Mouse (Mus musculus) lung, adult 2 months (tissue): ENCODE measurements around the gene Pgp. TPM values are rescaled to one million over a fixed set of nuclear protein-coding genes. Genes with fewer than 3 reads are reported as not detected.

Experiments
- DNase-seq: peaks from one replicate; pipeline ENCODE4 v3.0.0; 2022
- H3K4me1 ChIP-seq: fragments of 200-500 bp; 2 replicates; pipeline ENCODE4 v1.6.1; 2011; ENCODE audit warnings: low read length; ENCODE audit not compliant: control insufficient read depth, insufficient read depth
- H3K4me3 ChIP-seq: fragments of 200-500 bp; replicated peaks from 2 replicates; pipeline ENCODE3; 2011; ENCODE audit warnings: low read depth, mild to moderate bottlenecking, control low read depth, low read length; ENCODE audit errors: extremely low read depth
- CTCF ChIP-seq: fragments of 200-500 bp; IDR thresholded peaks from 2 replicates; pipeline ENCODE4 v1.5.1; 2011; ENCODE audit warnings: mild to moderate bottlenecking, low read length, control low read depth; ENCODE audit not compliant: insufficient read depth
- POLR2A ChIP-seq: fragments of 200-500 bp; IDR thresholded peaks from 2 replicates; pipeline ENCODE4 v1.6.1; 2011; ENCODE audit warnings: low read depth, mild to moderate bottlenecking, control low read depth, low read length, borderline replicate concordance; ENCODE audit errors: extremely low read depth
- WGBS: fragments of 180-500 bp; shearing (Covaris S2); methylation state at CpG from one replicate; pipeline ENCODE4 v1.1.7; 2018; 5-methylcytosine and 5-hydroxymethylcytosine counted together
- polyA plus RNA-seq: library from polyadenylated mRNA; depleted of rRNA; stranded (reverse); fragments of >200 nt; gene quantifications from 2 replicates; pipeline ENCODE4 v1.2.3, GENCODE M21; 2012

Pgp gene
- polyA plus RNA-seq, 1 experiment: 39.5 TPM

DNA sequence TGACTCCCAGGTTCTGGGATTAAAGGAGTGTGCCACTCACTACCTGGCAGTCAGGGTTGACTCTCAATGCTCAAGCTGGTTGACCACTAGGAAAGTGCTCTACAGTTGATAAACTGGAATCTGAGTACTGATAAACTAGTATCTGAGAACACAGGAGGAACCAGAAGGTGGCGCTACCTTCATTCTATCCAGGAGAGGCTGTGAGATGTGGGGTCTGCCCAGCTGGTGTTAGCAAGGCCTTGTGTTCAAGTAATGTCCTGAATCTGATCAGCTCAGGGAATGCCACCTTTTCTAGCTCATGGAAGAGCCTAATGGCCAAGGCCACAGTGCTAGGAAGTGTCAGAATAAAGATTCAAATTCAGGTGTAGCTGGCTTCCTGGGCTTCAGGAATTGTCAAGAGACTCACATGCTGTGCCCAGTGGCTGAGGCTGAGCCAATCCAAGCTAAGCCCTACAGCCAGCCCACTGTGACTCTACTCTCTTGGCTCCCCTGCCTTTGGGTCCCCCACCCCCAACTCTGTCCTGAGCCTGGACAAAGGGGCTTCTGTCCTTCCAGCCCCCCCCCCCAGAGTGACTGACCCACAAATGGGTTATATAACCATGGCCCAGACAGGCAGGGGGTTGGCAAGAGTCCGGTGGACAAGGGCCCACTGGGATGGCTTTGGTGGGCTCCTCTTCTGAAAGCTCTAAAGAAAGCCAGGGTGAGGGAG, 24.6 kb downstream of the Pgp start:
- TF ChIP-seq POLR2A: no peak
- TF ChIP-seq CTCF: peak; percentile 64
- peak; percentile 29 for DNase-seq
- WGBS: 34% methylated on average over 2 of the region's 2 CpGs
- Histone ChIP-seq H3K4me1 (no peaks in the 10 kb centered on the region), H3K4me3 (no peak overlapping the region)

- DNase-seq: no peak
- WGBS: 78% methylated on average over 3 of the region's 3 CpGs
- no peaks in the 10 kb centered on the region for H3K4me1 ChIP-seq
- no peak overlapping the region for H3K4me3 ChIP-seq
- TF ChIP-seq CTCF: no peak
- no peak for TF ChIP-seq POLR2A
Measured at GRCm38 (mm10) chr17:24495443-24495842, 25.3 kb downstream of the Pgp start.

GRCm38 (mm10) chr17:24496026-24496425, 25.8 kb downstream of the Pgp start:
- TF ChIP-seq CTCF (no peak), POLR2A (no peak)
- no peak for DNase-seq
- WGBS: 59% methylated on average over 1 of the region's 1 CpGs
- no peak overlapping the region for H3K4me3 ChIP-seq
- H3K4me1 ChIP-seq: no peaks in the 10 kb centered on the region

DNA sequence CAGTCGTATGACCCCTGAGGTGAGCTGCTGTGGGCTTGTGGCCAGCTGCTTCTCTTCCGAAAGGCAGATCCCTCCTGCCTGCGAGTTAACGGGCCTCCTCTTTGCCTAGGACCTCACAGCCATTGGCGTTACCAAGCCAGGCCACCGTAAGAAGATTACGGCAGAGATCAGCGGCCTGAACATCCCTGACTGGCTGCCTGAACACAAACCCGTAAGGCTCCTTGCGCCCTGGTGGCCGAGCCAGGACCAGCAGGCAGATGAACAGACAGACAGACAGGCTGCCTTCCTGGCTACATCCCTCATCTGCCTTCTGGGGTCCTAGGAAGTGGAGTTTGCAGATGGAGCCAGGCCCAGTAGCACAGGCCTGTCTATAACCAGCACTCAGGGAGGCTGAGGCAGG, 32.0 kb downstream of the Pgp start:
- DNase-seq: no peak
- Histone ChIP-seq H3K4me3 (no peak overlapping the region), H3K4me1 (no peaks in the 10 kb centered on the region)
- 49% methylated on average over 11 of the region's 11 CpGs for WGBS
- TF ChIP-seq CTCF: no peak
- no peak for TF ChIP-seq POLR2A

GRCm38 (mm10) chr17:24504085-24504484, 33.9 kb downstream of the Pgp start:
- no peak for DNase-seq
- Histone ChIP-seq H3K4me3 (no peak overlapping the region), H3K4me1 (no peaks in the 10 kb centered on the region)
- 80% methylated on average over 10 of the region's 10 CpGs for WGBS
- TF ChIP-seq CTCF (no peak), POLR2A (no peak)

DNA sequence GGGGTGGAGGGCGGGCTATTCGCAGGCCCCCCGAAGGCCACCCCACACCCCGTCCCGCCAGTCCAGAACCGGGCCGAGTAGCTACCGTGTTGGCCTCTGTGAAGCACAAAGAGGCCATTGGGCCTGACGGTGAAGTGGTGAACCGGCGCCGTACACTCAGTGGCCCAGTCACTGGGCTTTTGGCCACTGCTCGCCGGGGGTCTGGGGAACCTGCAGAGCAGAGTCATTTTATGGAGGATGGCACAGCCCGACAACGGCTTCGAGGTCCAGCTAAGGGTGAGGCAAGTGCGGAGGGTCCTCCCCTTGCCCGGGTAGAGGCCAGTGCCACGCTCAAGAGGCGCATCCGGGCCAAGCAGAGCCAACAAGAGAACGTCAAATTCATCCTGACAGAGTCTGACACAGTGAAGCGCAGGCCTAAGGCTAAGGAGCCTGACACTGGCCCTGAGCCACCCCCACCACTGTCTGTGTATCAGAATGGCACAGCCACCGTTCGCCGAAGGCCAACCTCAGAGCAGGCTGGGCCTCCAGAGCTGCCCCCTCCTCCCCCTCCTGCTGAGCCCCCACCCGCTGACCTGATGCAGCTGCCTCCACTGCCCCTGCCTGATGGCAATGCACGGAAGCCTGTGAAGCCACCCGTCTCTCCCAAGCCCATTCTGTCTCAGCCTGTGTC, 35.2 kb downstream of the Pgp start:
- TF ChIP-seq POLR2A (no peak), CTCF (no peak)
- no peak for DNase-seq
- 92% methylated on average over 30 of the region's 30 CpGs for WGBS
- Histone ChIP-seq H3K4me1 (no peaks in the 10 kb centered on the region), H3K4me3 (no peak overlapping the region)

DNA sequence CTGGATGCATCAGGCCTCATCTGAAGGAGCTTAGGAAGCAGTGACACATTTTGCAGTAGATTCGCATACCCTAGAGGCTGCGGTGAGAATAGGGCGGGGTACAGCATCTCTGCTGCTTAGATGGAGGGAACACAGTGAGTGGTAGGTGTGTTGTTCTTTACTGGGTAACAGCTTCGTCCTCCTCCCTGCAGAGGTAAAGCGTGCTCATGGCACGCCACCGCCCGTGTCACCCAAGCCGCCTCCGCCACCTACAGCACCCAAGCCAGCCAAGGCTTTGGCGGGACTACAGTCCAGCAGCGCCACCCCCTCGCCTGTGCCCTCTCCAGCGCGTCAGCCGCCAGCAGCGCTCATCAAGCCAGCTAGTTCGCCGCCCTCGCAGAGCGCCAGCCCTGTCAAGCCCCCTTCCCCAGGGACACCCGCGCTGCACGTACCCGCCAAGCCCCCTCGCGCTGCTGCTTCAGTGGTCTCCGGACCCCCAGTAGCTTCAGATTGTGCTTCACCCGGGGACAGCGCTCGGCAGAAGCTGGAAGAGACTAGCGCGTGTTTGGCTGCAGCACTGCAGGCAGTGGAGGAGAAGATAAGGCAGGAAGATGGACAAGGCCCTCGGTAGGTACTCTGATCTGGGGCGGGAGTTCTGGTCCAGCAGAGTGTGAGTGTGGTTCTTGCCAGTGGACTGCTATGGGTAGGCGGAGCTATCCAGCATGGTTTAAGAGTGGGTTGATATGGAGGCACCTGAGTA, 36.3 kb downstream of the Pgp start:
- whole genome bisulfite sequencing: 41% methylated on average over 36 of the region's 36 CpGs
- DNase-seq: no peak
- Histone ChIP-seq H3K4me3 (no peak overlapping the region), H3K4me1 (no peaks in the 10 kb centered on the region)
- TF ChIP-seq CTCF (no peak), POLR2A (no peak)

DNA sequence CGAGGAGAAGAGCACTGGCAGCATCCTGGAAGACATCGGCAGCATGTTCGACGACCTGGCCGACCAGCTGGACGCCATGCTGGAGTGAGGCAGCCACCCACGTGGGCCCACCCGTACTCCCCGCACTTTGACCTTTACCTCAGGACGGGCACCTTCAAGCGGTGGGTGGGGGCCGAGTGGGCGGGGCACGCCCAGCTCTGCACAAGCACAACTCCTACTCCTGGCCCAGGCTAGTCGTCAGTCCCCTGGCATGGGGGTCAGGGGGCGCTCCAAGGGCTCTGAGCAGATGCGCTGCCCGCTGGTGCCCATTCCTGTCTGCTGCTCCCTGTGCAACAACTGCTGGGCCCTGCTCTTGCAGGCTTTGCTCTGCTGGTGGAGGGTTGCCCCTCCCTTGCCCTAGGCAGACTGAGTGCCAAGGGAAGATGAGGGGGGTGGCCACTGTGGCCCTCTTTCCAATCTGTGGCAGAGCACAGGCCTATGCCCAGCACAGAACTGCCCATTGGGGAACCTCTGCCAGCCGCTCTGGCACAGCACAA, 37.0 kb downstream of the Pgp start:
- Histone ChIP-seq H3K4me1 (no peaks in the 10 kb centered on the region), H3K4me3 (no peak overlapping the region)
- 52% methylated on average over 19 of the region's 19 CpGs for WGBS
- DNase-seq: no peak
- TF ChIP-seq POLR2A: no peak
- TF ChIP-seq CTCF: no peak

- WGBS: 75% methylated on average over 12 of the region's 12 CpGs
Measured at GRCm38 (mm10) chr17:24507806-24508460, 37.7 kb downstream of the Pgp start.

GRCm38 (mm10) chr17:24513609-24514008, 43.4 kb downstream of the Pgp start:
- 36% methylated on average over 5 of the region's 5 CpGs for WGBS
- peak; percentile 78 for TF ChIP-seq CTCF
- TF ChIP-seq POLR2A: no peak
- peak; percentile 57 for DNase-seq
- peak overlapping the region; percentile 69 for H3K4me3 ChIP-seq
- peaks cover 8% of the 10 kb centered on the region for H3K4me1 ChIP-seq

More at GRCm38 (mm10) chr17:24507806-24508460, 37.7 kb downstream of the Pgp start:
- Histone ChIP-seq H3K4me1 (no peaks in the 10 kb centered on the region; the same call in 1 of the 2 replicates), H3K4me3 (no peak overlapping the region)
- no peak for TF ChIP-seq CTCF
- no peak for DNase-seq
